Mouse (Mus musculus): ENCODE measurements around the gene Mrps31. TPM values are rescaled to one million over a fixed set of nuclear protein-coding genes. Genes with fewer than 3 reads are reported as not detected.

Gene Mrps31
- total and polyA plus RNA-seq, 3 experiments: 22.0 to 53.7 (median 30.0) TPM

- TF ChIP-seq ELF1 (IDR thresholded peaks at IDR 0.05; ENCODE audit: low read depth, low read length): peak; percentile 70
- peak; percentile 99 for TF ChIP-seq NELFE (IDR thresholded peaks at IDR 0.05; ENCODE audit: low read depth, low read length)
- TF ChIP-seq JUN (IDR thresholded peaks at IDR 0.05; ENCODE audit: insufficient read depth, low read depth, low read length): no peak
- no peak for TF ChIP-seq MEF2A (IDR thresholded peaks at IDR 0.05; ENCODE audit: borderline replicate concordance, low read depth, low read length)
- TF ChIP-seq PAX5 (IDR thresholded peaks at IDR 0.05; ENCODE audit: low read length): no peak
- TF ChIP-seq RAD21 (IDR thresholded peaks at IDR 0.05; ENCODE audit: low read depth, low read length): no peak
- TF ChIP-seq POLR2A (IDR thresholded peaks at IDR 0.05; ENCODE audit: low read depth, low read length): peak; percentile 98
- TF ChIP-seq RCOR1 (conservative IDR thresholded peaks at IDR 0.05; ENCODE audit: low read depth, low read length): no peak
- peak; percentile 95 for TF ChIP-seq ZMIZ1 (IDR thresholded peaks at IDR 0.05; ENCODE audit: low read depth, low read length)
- no peak for TF ChIP-seq MAFK (IDR thresholded peaks at IDR 0.05; ENCODE audit: insufficient replicate concordance, low read length)
- TF ChIP-seq BHLHE40 (IDR thresholded peaks at IDR 0.05; ENCODE audit: low read depth, low read length): peak; percentile 86
- no peak for TF ChIP-seq ZC3H11A (IDR thresholded peaks at IDR 0.05; ENCODE audit: low read depth, low read length)
- no peak for TF ChIP-seq MAX (IDR thresholded peaks at IDR 0.05; ENCODE audit: low read length)
- no peak for TF ChIP-seq CTCF (conservative IDR thresholded peaks at IDR 0.05 in 1 of 2, IDR thresholded peaks at IDR 0.05 in 1 of 2; ENCODE audit: low read depth in 2 of 2, low read length in 2 of 2)
- TF ChIP-seq JUND (conservative IDR thresholded peaks at IDR 0.05; ENCODE audit: low read depth, low read length): no peak
- peak; percentile 33; the same call in 1 of the 2 replicates for TF ChIP-seq USF1 (IDR thresholded peaks at IDR 0.05; ENCODE audit: low read depth, low read length)
- TF ChIP-seq MXI1 (IDR thresholded peaks at IDR 0.05; ENCODE audit: low read depth, low read length): peak; percentile 82
- no peak; the same call in 1 of the 2 replicates for TF ChIP-seq ETS1 (conservative IDR thresholded peaks at IDR 0.05; ENCODE audit: low read depth, low read length)
- TF ChIP-seq UBTF (IDR thresholded peaks at IDR 0.05; ENCODE audit: low read depth, low read length): 0 out of 2 replicates have a peak, but pooled peaks have one; percentile 61
Observed at GRCm38 (mm10) chr8:22398142-22398951, 12.8 kb upstream of the Mrps31 start, which contains the start of gene Slc25a15 (continued).

DNA sequence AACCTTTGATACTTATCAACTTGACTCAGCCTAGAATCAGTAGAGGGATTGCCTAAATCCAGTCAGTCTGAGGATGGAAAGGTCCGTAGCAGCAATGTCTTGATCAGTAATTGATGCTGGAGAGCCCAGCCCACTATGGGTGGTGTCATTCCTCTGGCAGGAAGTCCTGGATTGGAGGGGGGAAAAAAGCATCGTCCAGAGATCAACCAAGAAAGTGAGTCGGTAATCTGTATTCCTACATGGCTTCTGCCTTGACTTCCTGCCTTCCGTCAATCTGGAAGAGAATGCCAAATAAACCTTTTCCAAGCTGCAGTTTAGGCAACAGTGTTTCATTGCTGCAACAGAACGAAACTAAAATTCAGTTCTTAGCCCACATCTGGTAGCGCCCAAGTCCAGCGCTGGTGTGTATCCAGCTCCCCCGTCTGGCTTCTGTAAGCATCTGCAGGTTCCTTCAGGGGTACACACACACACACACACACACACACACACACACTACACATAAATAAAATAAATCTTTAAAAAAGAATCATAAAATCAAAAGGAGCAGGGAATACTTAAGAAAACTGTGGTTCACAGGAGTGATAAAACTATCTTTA lies 11.8 kb upstream of the Mrps31 start:
- H3K9me3 ChIP-seq (replicated peaks; ENCODE audit: low read length): no peaks in the 10 kb centered on the region
- peaks cover 0 to 15% of the 10 kb centered on the region in 2 experiments for H3K36me3 ChIP-seq (replicated peaks in 1 of 2; ENCODE audit: control insufficient read depth in 1 of 2, insufficient read depth in 1 of 2, low read length in 1 of 2)
- no peak for DNase-seq (ENCODE audit: extremely low read depth)
- peak overlapping the region; percentile 72 for H3K4me2 ChIP-seq (ENCODE audit: insufficient read depth, low read depth, poor library complexity, severe bottlenecking)
- in situ Hi-C loops (cut with MboI; ENCODE audit: low pct_ligation_motif_present, low pct_unique_long_range_greater_than_20kb, low sequenced_read_pairs): no loop called here
- dilution Hi-C loops (cut with MboI; ENCODE audit: extremely low pct_ligation_motif_present, extremely low pct_unique_long_range_greater_than_20kb, low sequenced_read_pairs): no loop called here
- no peaks in the 10 kb centered on the region for H3K79me2 ChIP-seq (replicated peaks; ENCODE audit: control insufficient read depth, extremely low read depth, insufficient read depth, poor library complexity, severe bottlenecking)
- H3K27ac ChIP-seq (ENCODE audit: insufficient read depth, low read depth): no peak overlapping the region
- TF ChIP-seq CTCF (conservative IDR thresholded peaks at IDR 0.05 in 1 of 2, IDR thresholded peaks at IDR 0.05 in 1 of 2; ENCODE audit: low read depth in 2 of 2, low read length in 2 of 2) (peak in 1 of 2 experiments; percentile 22; a peak in 2 of 4 replicates), MAFK (IDR thresholded peaks at IDR 0.05; ENCODE audit: insufficient replicate concordance, low read length) (no peak), USF2 (conservative IDR thresholded peaks at IDR 0.05; ENCODE audit: low read depth, low read length) (no peak), SMC3 (IDR thresholded peaks at IDR 0.05; ENCODE audit: low read depth, low read length) (no peak)
- peak overlapping the region; percentile 73; the same call in 1 of the 2 replicates for H3K9ac ChIP-seq (ENCODE audit: insufficient read depth, low read depth)
- H3K4me3 ChIP-seq (replicated peaks in 1 of 3; ENCODE audit: low read depth in 2 of 3, low read length in 2 of 3, poor library complexity in 1 of 3): peak overlapping the region; percentile 66 to 92 (median 72)
- no peaks in the 10 kb centered on the region for H3K27me3 ChIP-seq (replicated peaks)
- peaks cover 0 to 9% of the 10 kb centered on the region in 2 experiments; a peak in 2 of 4 replicates for H3K4me1 ChIP-seq (ENCODE audit: control insufficient read depth in 1 of 2, insufficient read depth in 2 of 2)
